Mouse (Mus musculus) liver, postnatal 0 days (tissue): Measurements from ENCODE around the gene Kctd21.

Source experiments
- CTCF ChIP-seq: sonication (generic); IDR thresholded peaks from 2 replicates; pipeline ENCODE4 v1.5.1; 2016; ENCODE audit warnings: antibody characterized with exemption, low read depth
- EP300 ChIP-seq: IDR thresholded peaks from 2 replicates; pipeline ENCODE4 v1.6.1; 2016; ENCODE audit warnings: antibody characterized with exemption, low read depth, mild to moderate bottlenecking

DNA sequence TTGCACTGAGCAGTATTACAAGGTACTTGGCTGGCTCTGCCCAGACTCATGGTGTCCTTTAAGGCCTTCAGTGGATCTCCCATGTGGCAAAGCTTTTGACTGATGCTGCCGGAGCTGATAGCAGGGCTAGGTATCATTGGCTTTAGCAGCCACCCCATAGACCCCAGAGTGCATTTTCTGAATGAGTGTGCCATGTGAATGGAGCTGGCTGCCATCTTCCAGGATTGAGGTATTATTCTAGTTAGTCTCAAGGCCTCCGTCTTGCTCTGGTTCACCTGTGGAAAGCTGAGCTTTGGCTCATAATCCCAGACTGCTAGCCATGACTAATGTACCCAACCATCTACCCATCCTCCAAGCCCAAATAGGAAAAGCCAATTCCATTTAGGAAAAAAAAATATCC is 25.3 kb upstream of the Kctd21 start:
- TF ChIP-seq EP300 = no peak
- no peak for TF ChIP-seq CTCF
